Mouse (Mus musculus): ENCODE data around the gene Hspd1. TPM values are rescaled to one million over a fixed set of nuclear protein-coding genes. Genes with fewer than 3 reads are reported as not detected.
"Not testable (repeated sequence)": the region's sequence is repeated elsewhere in the genome, so short reads cannot be mapped to it uniquely, and the experiment has no call there.

The Hspd1 gene
- polyA plus RNA-seq, 1 experiment from 2014 or later: 262 TPM

DNA sequence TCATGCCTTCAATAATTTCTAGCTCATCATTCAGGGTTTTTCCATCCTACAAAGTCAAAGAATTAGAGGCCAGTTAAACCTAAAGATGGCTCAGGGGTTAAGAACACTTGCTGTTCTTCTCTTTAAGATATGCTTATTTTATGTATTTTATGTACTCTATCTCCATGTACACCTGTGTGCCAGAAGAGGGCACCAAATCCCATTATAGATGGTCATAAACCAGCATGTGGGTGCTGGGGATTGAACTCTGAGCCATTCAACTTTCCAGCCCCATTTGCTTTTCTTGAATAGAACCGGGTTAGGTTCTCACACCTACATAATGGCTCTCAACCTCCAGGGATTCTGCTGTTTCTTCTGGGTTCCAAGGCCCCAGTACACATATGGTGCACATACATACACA, 5.9 kb downstream of the Hspd1 start:
- Histone ChIP-seq H3K4me1 (peaks cover 24% of the 10 kb centered on the region), H3K9me3 (no peaks in the 10 kb centered on the region), H3K4me3 (no peak overlapping the region), H3K27me3 (replicated peaks) (no peaks in the 10 kb centered on the region), H3K36me3 (replicated peaks) (peaks cover 56% of the 10 kb centered on the region), H3K27ac (no peak overlapping the region), H3K4me2 (no peak overlapping the region), H3K9ac (no peak overlapping the region)
- no peak for ATAC-seq (replicated peaks)
- 71% methylated on average over 1 of the region's 1 CpGs for WGBS

DNA sequence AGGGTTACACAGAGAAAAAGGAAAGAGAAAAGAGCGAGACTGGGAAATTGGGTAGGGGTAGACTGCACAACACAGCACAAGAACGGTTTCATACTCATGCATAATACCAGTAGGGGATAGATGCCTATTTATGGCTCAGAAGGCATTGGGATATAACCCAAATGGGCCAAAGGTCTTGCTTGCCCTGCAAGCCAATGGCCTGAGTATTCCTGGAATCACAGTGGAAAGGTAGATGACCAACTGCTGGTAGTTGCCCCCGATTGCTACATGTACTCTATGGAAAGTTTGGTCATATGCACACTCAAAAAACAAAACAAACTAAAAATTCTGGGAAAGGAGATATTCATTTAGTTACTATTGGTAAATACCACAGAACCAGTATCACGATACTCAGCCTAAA, 8.4 kb downstream of the Hspd1 start:
- peaks cover 58% of the 10 kb centered on the region for H3K36me3 ChIP-seq (replicated peaks)
- whole genome bisulfite sequencing: 93% methylated on average over 4 of the region's 4 CpGs

DNA sequence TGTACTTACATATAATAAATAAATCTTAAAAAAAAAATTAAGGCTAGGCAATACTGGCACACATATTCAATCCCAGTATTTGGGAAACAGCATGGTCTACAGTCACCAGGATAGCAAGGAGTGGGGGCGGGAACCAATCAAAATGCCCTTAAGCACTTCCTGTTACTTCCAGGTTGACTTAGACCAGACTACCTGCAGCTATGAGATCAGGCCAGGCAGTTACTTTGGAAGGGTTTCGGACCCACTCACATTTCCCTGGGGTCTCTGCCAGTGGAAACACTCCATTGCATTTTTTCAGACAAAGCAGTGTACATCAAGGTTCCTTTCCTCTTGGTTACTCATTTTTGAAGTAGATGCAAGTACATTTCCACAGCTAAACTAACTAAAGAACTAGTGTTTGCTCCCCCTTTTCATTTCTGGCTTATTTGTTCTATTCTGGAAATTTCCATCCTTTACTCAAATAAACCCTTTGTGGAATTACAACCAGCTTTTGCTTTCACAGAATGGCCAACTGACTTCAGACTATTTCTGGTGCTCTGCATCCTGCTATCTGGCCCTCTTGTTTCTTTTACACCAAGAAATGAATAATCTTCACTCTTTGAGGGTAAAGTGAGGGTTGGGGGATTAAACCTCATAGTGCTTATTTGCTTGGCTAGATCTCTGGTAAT, 11.1 kb downstream of the Hspd1 start:
- Histone ChIP-seq H3K27me3 (replicated peaks) (no peaks in the 10 kb centered on the region), H3K9me3 (no peaks in the 10 kb centered on the region), H3K27ac (no peak overlapping the region), H3K4me1 (no peaks in the 10 kb centered on the region), H3K9ac (no peak overlapping the region), H3K36me3 (replicated peaks) (peaks cover 46% of the 10 kb centered on the region), H3K4me3 (no peak overlapping the region), H3K4me2 (no peak overlapping the region)
- WGBS: 90% methylated on average over 2 of the region's 2 CpGs
- ATAC-seq (replicated peaks): 0 out of 2 replicates have a peak, but pooled peaks have one; percentile 31

More for the DNA sequence above, 8.4 kb downstream of the Hspd1 start:
- H3K4me1 ChIP-seq: no peaks in the 10 kb centered on the region
- no peak overlapping the region for H3K4me3 ChIP-seq
- no peak overlapping the region for H3K4me2 ChIP-seq
- no peak for ATAC-seq (replicated peaks)
- no peak overlapping the region for H3K9ac ChIP-seq
- H3K27me3 ChIP-seq (replicated peaks): no peaks in the 10 kb centered on the region
- no peak overlapping the region for H3K27ac ChIP-seq
- H3K9me3 ChIP-seq: no peaks in the 10 kb centered on the region

DNA sequence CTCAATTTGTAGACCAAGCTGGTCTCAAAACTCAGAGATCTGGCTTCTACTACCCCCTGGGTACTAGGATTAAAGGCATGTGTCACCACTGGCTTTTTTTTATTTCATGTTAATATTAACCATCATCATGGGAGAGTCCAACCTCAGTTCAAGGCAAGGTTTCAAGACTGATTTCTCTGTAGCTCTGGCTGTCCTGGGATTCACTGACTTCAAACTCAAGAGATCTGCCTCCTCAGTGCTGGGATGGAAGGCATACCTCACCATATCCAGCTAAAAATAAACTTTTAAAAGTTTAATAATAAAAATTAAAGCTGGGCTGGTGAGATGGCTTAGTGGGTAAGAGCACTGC, 11.7 kb downstream of the Hspd1 start:
- no peak for ATAC-seq (replicated peaks)
- Histone ChIP-seq H3K4me1 (no peaks in the 10 kb centered on the region), H3K36me3 (replicated peaks) (peaks cover 47% of the 10 kb centered on the region), H3K9me3 (no peaks in the 10 kb centered on the region), H3K4me2 (no peak overlapping the region), H3K4me3 (no peak overlapping the region), H3K27me3 (replicated peaks) (no peaks in the 10 kb centered on the region), H3K27ac (no peak overlapping the region), H3K9ac (no peak overlapping the region)

DNA sequence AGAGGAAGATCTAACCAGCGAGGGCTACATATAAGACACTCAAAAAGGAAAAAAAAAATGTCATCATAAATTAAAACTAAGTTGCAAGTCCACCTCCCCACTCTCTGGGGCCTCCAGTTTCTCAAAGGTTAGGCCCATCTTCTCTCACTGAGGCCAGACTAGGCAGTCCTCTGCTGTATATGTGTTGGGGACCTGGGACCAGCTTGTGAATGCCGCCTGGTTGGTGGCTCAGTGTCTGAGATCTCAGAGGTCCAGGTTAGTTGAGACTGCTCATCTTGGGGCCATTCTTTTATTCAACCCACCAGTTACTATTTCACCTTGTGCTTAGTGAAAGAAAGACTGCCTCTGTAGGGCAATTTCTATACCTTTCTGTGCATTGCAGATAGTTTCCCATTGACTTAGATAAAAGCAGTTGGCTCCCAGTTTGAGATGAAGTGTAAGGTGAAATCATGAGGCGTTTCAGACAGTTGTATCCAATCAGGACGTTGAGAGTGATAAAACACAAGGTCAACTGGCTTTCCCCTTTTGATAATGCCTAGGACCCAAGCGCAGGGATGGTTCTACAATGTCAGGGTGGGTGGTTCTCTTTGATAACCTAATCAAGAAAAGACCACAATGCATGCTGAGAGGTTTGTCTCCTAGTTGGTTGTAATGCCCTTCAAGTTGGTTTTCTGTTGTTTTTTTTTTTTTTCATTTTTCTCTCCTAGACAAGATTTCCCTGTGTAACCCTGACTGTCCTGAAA, 12.2 kb downstream of the Hspd1 start:
- no peak overlapping the region for H3K9ac ChIP-seq
- no peaks in the 10 kb centered on the region for H3K27me3 ChIP-seq (replicated peaks)
- no peaks in the 10 kb centered on the region for H3K4me1 ChIP-seq
- H3K4me2 ChIP-seq: no peak overlapping the region
- ATAC-seq (replicated peaks): no peak
- H3K36me3 ChIP-seq (replicated peaks): peaks cover 44% of the 10 kb centered on the region
- no peaks in the 10 kb centered on the region for H3K9me3 ChIP-seq
- H3K27ac ChIP-seq: no peak overlapping the region
- 80% methylated on average over 5 of the region's 5 CpGs for WGBS
- H3K4me3 ChIP-seq: no peak overlapping the region

DNA sequence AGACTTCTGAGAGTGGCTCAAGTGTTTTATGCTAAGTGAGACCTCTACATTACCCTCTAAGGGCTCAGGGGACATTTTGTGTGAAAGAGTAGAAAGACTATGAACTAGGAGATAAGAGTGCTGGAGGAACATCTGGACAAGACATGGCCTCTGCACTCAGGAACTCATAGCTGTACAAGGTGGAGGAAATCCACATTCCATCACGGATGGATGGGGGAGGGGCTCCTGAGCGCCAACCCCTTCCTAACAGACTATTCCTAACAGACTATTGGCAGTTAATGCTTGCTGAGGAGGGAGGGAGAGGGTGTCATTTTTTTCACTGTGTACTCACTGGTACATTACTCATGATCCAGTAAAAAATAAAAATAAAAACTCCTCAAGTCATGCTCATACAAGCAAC, 13.3 kb downstream of the Hspd1 start:
- no peak overlapping the region for H3K9ac ChIP-seq
- H3K4me3 ChIP-seq: no peak overlapping the region
- no peak overlapping the region for H3K4me2 ChIP-seq
- no peak for ATAC-seq (replicated peaks)
- WGBS: 57% methylated on average over 2 of the region's 2 CpGs
- H3K9me3 ChIP-seq: no peaks in the 10 kb centered on the region
- H3K27ac ChIP-seq: no peak overlapping the region
- H3K4me1 ChIP-seq: no peaks in the 10 kb centered on the region
- H3K36me3 ChIP-seq (replicated peaks): peaks cover 38% of the 10 kb centered on the region
- no peaks in the 10 kb centered on the region for H3K27me3 ChIP-seq (replicated peaks)

DNA sequence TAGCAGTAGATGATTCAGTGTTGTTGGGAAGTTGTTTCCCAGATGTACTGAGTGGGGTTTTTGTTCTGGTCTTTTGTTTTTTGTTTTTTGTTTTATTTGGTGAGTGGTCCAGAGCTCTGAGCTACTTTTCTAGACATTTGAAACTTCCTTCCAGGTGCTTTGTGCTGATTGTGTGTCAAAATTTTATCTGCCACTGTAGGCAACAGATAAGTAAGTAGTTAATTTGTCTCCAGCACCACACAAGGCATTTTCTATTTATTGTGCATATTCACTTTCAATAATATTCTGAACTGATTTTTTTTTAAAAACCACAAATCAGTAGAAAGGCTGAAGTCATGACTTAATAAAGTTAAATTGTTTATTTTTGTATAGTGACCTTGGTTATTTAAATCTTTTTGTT, 15.7 kb downstream of the Hspd1 start:
- not testable (repeated sequence) for H3K9ac ChIP-seq; H3K27ac ChIP-seq; H3K4me1 ChIP-seq; H3K9me3 ChIP-seq; H3K4me3 ChIP-seq; H3K4me2 ChIP-seq; H3K27me3 ChIP-seq (replicated peaks); ATAC-seq (replicated peaks)
- H3K36me3 ChIP-seq (replicated peaks): peaks cover 32% of the 10 kb centered on the region

DNA sequence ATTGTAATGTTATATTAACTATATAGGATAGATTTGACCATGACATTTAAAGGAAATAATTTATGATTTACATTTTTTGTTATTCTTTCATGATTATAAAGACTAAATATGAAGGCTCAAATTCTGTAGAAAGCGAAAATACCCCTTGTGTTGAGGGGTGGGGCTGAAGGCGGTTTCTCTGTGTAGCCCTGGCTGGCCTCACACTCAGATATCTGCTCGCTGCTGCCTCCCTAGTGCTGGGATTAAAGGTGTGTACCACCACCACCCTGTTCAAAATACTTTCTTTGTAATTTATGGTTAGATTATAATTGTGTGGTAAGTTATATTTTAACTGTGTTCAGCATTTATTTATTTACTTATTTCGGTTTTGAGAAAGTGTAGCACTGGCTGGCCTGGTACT, 26.3 kb downstream of the Hspd1 start:
- no peak for ATAC-seq (replicated peaks)
- Histone ChIP-seq H3K4me2 (no peak overlapping the region), H3K27ac (no peak overlapping the region), H3K36me3 (replicated peaks) (peaks cover 7% of the 10 kb centered on the region), H3K4me1 (no peaks in the 10 kb centered on the region), H3K9ac (no peak overlapping the region), H3K4me3 (no peak overlapping the region), H3K27me3 (replicated peaks) (no peaks in the 10 kb centered on the region), H3K9me3 (no peaks in the 10 kb centered on the region)
- WGBS: 95% methylated on average over 4 of the region's 4 CpGs

DNA sequence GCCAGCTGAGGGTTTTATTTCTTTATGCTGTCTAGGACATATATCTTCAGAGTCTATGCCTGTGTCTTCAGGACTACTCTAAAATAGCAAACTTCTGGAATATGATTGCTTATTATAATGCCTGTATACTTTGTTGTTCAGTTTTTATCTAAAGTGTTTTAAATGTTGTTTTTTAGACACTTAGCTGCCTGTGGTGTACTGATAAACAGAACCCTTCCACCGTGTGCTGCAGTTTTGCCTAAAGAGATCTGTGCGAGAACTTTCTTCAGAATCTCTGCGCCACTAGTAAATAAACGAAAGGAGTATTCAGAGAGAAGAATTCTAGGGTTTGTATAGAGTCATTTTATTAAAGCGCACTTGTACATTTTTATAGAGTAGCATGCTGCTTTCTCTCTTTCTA, 26.9 kb downstream of the Hspd1 start:
- H3K9me3 ChIP-seq: no peaks in the 10 kb centered on the region
- no peak overlapping the region for H3K4me3 ChIP-seq
- H3K36me3 ChIP-seq (replicated peaks): peaks cover 7% of the 10 kb centered on the region
- no peak overlapping the region for H3K4me2 ChIP-seq
- no peak overlapping the region for H3K9ac ChIP-seq
- WGBS: 95% methylated on average over 5 of the region's 5 CpGs
- H3K27ac ChIP-seq: no peak overlapping the region
- ATAC-seq (replicated peaks): no peak
- H3K4me1 ChIP-seq: no peaks in the 10 kb centered on the region
- no peaks in the 10 kb centered on the region for H3K27me3 ChIP-seq (replicated peaks)

DNA sequence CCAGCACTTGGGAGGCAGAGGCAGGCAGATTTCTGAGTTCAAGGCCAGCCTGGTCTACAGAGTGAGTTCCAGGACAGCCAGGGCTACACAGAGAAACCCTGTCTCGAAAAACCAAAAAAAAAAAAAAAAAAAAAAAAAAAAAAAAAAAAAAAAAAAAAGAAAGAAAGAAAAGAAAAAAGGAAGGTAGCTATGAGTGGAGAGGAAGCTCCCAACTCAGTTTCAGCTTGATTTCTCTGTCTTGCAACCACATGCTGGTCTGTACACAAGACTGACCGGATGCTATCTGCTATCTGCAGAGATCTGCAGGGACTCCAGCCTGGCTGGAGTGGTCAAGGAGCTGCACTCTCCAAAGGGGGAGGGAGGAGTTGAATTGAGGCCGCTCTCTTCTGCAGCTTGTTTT, 29.7 kb downstream of the Hspd1 start:
- not testable (repeated sequence) for H3K27me3 ChIP-seq (replicated peaks); H3K4me2 ChIP-seq; H3K27ac ChIP-seq; H3K9ac ChIP-seq; H3K9me3 ChIP-seq; H3K4me3 ChIP-seq; ATAC-seq (replicated peaks); H3K36me3 ChIP-seq (replicated peaks)
- 75% methylated on average over 3 of the region's 3 CpGs for WGBS
- H3K4me1 ChIP-seq: peaks cover 10% of the 10 kb centered on the region

DNA sequence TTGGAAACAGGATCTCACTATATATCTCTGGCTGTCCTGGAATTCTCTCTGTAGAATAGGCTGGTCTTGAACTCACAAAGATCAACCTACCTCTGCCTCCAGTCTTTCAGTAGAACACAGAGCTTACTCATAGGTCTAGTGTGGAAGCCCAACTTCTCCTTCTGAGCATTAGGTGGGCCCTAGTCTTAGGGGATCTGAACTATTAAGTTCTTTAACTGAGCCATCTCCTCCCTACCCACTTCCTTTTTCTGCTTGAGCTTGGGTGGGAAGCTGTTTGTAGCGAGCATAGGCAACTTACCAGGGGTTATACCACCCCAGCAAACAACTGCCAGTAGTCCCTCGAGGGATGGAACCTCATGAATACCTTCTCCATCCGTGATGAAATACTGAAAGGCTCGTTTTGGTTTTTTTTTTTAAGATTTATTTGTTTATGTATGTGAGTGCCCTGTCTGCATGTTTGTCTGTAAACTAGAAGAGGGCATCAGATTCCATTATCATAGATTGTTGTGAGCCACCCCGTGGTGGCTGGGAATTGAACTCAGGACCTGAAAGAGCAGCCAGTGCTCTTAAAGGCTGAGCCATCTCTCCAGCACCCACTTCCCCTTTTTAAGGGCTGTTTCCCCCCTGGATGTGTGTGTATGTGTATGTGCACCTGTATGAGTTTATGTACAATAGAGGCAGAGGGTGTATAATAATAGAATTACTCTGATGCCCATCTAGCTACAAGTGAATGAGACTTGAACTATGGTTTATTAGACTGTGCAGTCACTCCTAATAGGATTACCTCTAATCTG, 32.5 kb downstream of the Hspd1 start:
- Histone ChIP-seq H3K4me3 (no peak overlapping the region), H3K27me3 (replicated peaks) (peaks cover 2% of the 10 kb centered on the region; the same call in 1 of the 2 replicates), H3K9ac (no peak overlapping the region), H3K36me3 (replicated peaks) (no peaks in the 10 kb centered on the region), H3K9me3 (no peaks in the 10 kb centered on the region), H3K4me2 (no peak overlapping the region), H3K4me1 (peaks cover 18% of the 10 kb centered on the region), H3K27ac (no peak overlapping the region)
- no peak for ATAC-seq (replicated peaks)
- WGBS: 79% methylated on average over 5 of the region's 5 CpGs

DNA sequence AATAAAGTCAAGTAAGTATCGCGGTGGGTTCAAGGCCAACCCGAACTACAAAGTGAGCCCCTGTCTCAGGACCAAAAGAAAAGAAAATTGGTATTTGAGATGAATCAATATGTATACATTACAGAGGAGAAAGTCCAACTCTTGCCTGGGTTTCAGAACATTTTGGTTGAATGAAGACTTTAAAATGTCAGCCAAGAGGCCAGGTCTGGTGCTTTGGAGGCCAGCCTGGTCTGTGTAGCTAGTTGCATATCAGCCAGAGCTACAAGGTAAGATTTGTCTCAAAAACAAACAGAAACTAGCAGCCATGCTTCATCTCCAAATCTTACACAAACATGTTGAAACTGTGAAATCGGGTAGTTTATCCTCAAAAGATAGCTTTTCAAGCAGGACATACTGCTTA, 34.4 kb downstream of the Hspd1 start:
- Histone ChIP-seq H3K36me3 (replicated peaks) (no peaks in the 10 kb centered on the region), H3K27me3 (replicated peaks) (peaks cover 2% of the 10 kb centered on the region; the same call in 1 of the 2 replicates), H3K9ac (peak overlapping the region; percentile 57; the same call in 1 of the 2 replicates), H3K9me3 (no peaks in the 10 kb centered on the region), H3K4me3 (peak overlapping the region; percentile 62), H3K4me1 (peaks cover 18% of the 10 kb centered on the region), H3K27ac (no peak overlapping the region), H3K4me2 (peak overlapping the region; percentile 63)
- no peak for ATAC-seq (replicated peaks)
- 68% methylated on average over 4 of the region's 4 CpGs for WGBS

All from midbrain, embryonic 15.5 days (tissue).